Mouse (Mus musculus) liver, postnatal 0 days (tissue): ENCODE data around the gene Duox2.

Experiments used
- CTCF ChIP-seq: sonication (generic); IDR thresholded peaks from 2 replicates; pipeline ENCODE4 v1.5.1; 2016; ENCODE audit warnings: antibody characterized with exemption, low read depth
- EP300 ChIP-seq: IDR thresholded peaks from 2 replicates; pipeline ENCODE4 v1.6.1; 2016; ENCODE audit warnings: antibody characterized with exemption, low read depth, mild to moderate bottlenecking

GRCm38 (mm10) chr2:122243671-122244131 lies 54.5 kb downstream of the Duox2 start:
- TF ChIP-seq CTCF (peak; percentile 96), EP300 (no peak)
